Mouse (Mus musculus): ENCODE data around the gene Mat2a.

DNA sequence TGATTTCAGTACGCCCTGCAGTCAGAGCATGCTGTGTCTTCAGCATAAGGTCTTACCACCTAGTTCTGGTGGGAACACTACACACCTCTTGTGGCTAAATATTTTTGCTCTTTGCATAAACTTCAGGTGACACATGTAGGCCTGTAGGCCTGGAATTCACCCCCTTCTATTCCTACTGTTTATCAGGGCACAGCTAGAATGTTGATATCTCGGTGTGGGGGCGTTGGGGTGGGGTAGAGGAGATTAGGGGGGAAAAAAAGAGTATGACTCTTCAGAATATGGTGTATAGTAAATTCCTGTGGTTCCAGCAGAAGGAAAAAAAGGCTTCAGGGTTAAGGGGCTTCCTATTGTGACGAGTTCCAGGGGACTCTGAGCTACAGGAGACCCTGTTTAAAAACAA, 17.2 kb upstream of the Mat2a start:
- no peak for TF ChIP-seq CTCF (IDR thresholded peaks at IDR 0.05)
- no peak for TF ChIP-seq EP300 (IDR thresholded peaks at IDR 0.05)

Measured in lung, postnatal 0 days (tissue).